Mouse (Mus musculus) liver, embryonic 15.5 days (tissue): ENCODE measurements around the gene Frzb. TPM values are rescaled to one million over a fixed set of nuclear protein-coding genes. Genes with fewer than 3 reads are reported as not detected.

Experiments
- ATAC-seq: fragments of 200-750 bp; cut with Nextera tagmentation; 2 replicates; pipeline ENCODE4 v1.8.0; 2017; ENCODE audit warnings: moderate number of reproducible peaks, mild to moderate bottlenecking, moderate library complexity; ENCODE audit not compliant: insufficient read depth
- H3K27ac ChIP-seq: fragments of 300-500 bp; sonication (generic); replicated peaks from 2 replicates; pipeline ENCODE4 v1.5.1; 2015; ENCODE audit warnings: mild to moderate bottlenecking, inconsistent platforms
- H3K27me3 ChIP-seq: fragments of 300-500 bp; sonication (generic); 2 replicates; pipeline ENCODE4 v1.6.1; 2015; ENCODE audit warnings: mild to moderate bottlenecking, inconsistent platforms
- H3K36me3 ChIP-seq: fragments of 300-500 bp; sonication (generic); replicated peaks from 2 replicates; pipeline ENCODE4 v1.6.1; 2015; ENCODE audit warnings: moderate library complexity, mild to moderate bottlenecking, inconsistent platforms
- H3K4me1 ChIP-seq: fragments of 300-500 bp; sonication (generic); replicated peaks from 2 replicates; pipeline ENCODE4 v1.6.1; 2015; ENCODE audit warnings: inconsistent platforms
- H3K4me2 ChIP-seq: fragments of 300-500 bp; sonication (generic); 2 replicates; pipeline ENCODE4 v1.6.1; 2015; ENCODE audit warnings: moderate library complexity, mild to moderate bottlenecking, inconsistent platforms
- H3K4me3 ChIP-seq: fragments of 300-500 bp; sonication (generic); replicated peaks from 2 replicates; pipeline ENCODE4 v1.5.1; 2015; ENCODE audit warnings: mild to moderate bottlenecking, inconsistent platforms
- H3K9ac ChIP-seq: fragments of 300-500 bp; sonication (generic); 2 replicates; pipeline ENCODE4 v1.6.1; 2015; ENCODE audit warnings: moderate library complexity, mild to moderate bottlenecking, inconsistent platforms
- H3K9me3 ChIP-seq: fragments of 300-500 bp; sonication (generic); replicated peaks from 2 replicates; pipeline ENCODE4 v1.6.1; 2016; ENCODE audit warnings: inconsistent platforms
- WGBS: fragments of 180-500 bp; shearing (Covaris S2); methylation state at CpG from one replicate; pipeline ENCODE4 v1.1.7; 2015; ENCODE audit warnings: mixed read lengths; ENCODE audit not compliant: insufficient replicate concordance; 5-methylcytosine and 5-hydroxymethylcytosine counted together
- polyA plus RNA-seq: library from polyadenylated mRNA; unstranded; fragments of >200 nt; fragmentation: Nextera tagmentation; extraction: Ambion mirVana; gene quantifications from 2 replicates; pipeline ENCODE4 v1.2.1, GENCODE M21; 2015

Gene Frzb
- polyA plus RNA-seq, 1 experiment from 2014 or later = 0.97 TPM

GRCm38 (mm10) chr2:80445491-80445890, 1.9 kb downstream of the Frzb start:
- Histone ChIP-seq H3K4me3 (no peak overlapping the region), H3K27ac (no peak overlapping the region), H3K36me3 (no peaks in the 10 kb centered on the region), H3K27me3 (peaks cover 61% of the 10 kb centered on the region), H3K4me2 (no peak overlapping the region), H3K9ac (no peak overlapping the region), H3K9me3 (no peaks in the 10 kb centered on the region), H3K4me1 (peaks cover 7% of the 10 kb centered on the region; the same call in 1 of the 2 replicates)
- no peak for ATAC-seq
- WGBS = 46% methylated on average over 10 of the region's 10 CpGs

- Histone ChIP-seq H3K27ac (no peak overlapping the region), H3K9me3 (no peaks in the 10 kb centered on the region), H3K4me3 (no peak overlapping the region), H3K4me1 (peaks cover 7% of the 10 kb centered on the region; the same call in 1 of the 2 replicates), H3K4me2 (no peak overlapping the region), H3K9ac (no peak overlapping the region), H3K36me3 (no peaks in the 10 kb centered on the region), H3K27me3 (peaks cover 55% of the 10 kb centered on the region)
- 65% methylated on average over 14 of the region's 14 CpGs for WGBS
- ATAC-seq = no peak
These were observed 2.7 kb downstream of the Frzb start for GRCm38 (mm10) chr2:80444418-80445365.

GRCm38 (mm10) chr2:80443962-80444361, 3.5 kb downstream of the Frzb start:
- Histone ChIP-seq H3K9ac (no peak overlapping the region), H3K4me3 (no peak overlapping the region), H3K9me3 (no peaks in the 10 kb centered on the region), H3K36me3 (no peaks in the 10 kb centered on the region), H3K4me2 (no peak overlapping the region), H3K27me3 (peaks cover 50% of the 10 kb centered on the region), H3K4me1 (peaks cover 7% of the 10 kb centered on the region; the same call in 1 of the 2 replicates), H3K27ac (no peak overlapping the region)
- no peak for ATAC-seq
- 76% methylated on average over 2 of the region's 2 CpGs for WGBS

- H3K4me2 ChIP-seq = no peak overlapping the region
- no peak overlapping the region for H3K27ac ChIP-seq
- no peak overlapping the region for H3K9ac ChIP-seq
- WGBS = 78% methylated on average over 3 of the region's 3 CpGs
- H3K36me3 ChIP-seq = no peaks in the 10 kb centered on the region
- H3K4me3 ChIP-seq = no peak overlapping the region
- H3K9me3 ChIP-seq = no peaks in the 10 kb centered on the region
- ATAC-seq = no peak
- H3K4me1 ChIP-seq = peaks cover 2% of the 10 kb centered on the region; the same call in 1 of the 2 replicates
- peaks cover 25% of the 10 kb centered on the region for H3K27me3 ChIP-seq
These were observed 6.0 kb downstream of the Frzb start for GRCm38 (mm10) chr2:80441386-80441785.

GRCm38 (mm10) chr2:80438854-80439253, 8.6 kb downstream of the Frzb start:
- 61% methylated on average over 3 of the region's 3 CpGs for WGBS
- Histone ChIP-seq H3K9me3 (no peaks in the 10 kb centered on the region), H3K4me1 (no peaks in the 10 kb centered on the region), H3K9ac (no peak overlapping the region), H3K4me2 (no peak overlapping the region), H3K36me3 (no peaks in the 10 kb centered on the region), H3K27me3 (no peaks in the 10 kb centered on the region), H3K27ac (no peak overlapping the region), H3K4me3 (no peak overlapping the region)
- ATAC-seq = no peak

- Histone ChIP-seq H3K4me2 (no peak overlapping the region), H3K27me3 (no peaks in the 10 kb centered on the region), H3K27ac (no peak overlapping the region), H3K36me3 (no peaks in the 10 kb centered on the region), H3K4me3 (no peak overlapping the region), H3K4me1 (no peaks in the 10 kb centered on the region), H3K9ac (no peak overlapping the region), H3K9me3 (no peaks in the 10 kb centered on the region)
- 41% methylated on average over 2 of the region's 2 CpGs for WGBS
- ATAC-seq = no peak
These were observed 10.0 kb downstream of the Frzb start for GRCm38 (mm10) chr2:80437401-80437800.

- Histone ChIP-seq H3K4me1 (no peaks in the 10 kb centered on the region), H3K27me3 (no peaks in the 10 kb centered on the region), H3K27ac (no peak overlapping the region), H3K4me3 (no peak overlapping the region), H3K9ac (no peak overlapping the region), H3K9me3 (no peaks in the 10 kb centered on the region), H3K36me3 (no peaks in the 10 kb centered on the region), H3K4me2 (no peak overlapping the region)
- WGBS = 45% methylated on average over 11 of the region's 11 CpGs
- no peak for ATAC-seq
These were observed 12.4 kb downstream of the Frzb start for GRCm38 (mm10) chr2:80434783-80435572.

- H3K9ac ChIP-seq = no peak overlapping the region
- H3K36me3 ChIP-seq = no peaks in the 10 kb centered on the region
- no peak overlapping the region for H3K27ac ChIP-seq
- H3K9me3 ChIP-seq = no peaks in the 10 kb centered on the region
- no peaks in the 10 kb centered on the region for H3K27me3 ChIP-seq
- no peak for ATAC-seq
- WGBS = 61% methylated on average over 6 of the region's 6 CpGs
- no peak overlapping the region for H3K4me3 ChIP-seq
- no peak overlapping the region for H3K4me2 ChIP-seq
- no peaks in the 10 kb centered on the region for H3K4me1 ChIP-seq
These were observed 14.1 kb downstream of the Frzb start for GRCm38 (mm10) chr2:80433254-80433876.

- no peaks in the 10 kb centered on the region for H3K36me3 ChIP-seq
- ATAC-seq = no peak
- H3K9ac ChIP-seq = no peak overlapping the region
- H3K27me3 ChIP-seq = no peaks in the 10 kb centered on the region
- H3K9me3 ChIP-seq = no peaks in the 10 kb centered on the region
- no peak overlapping the region for H3K27ac ChIP-seq
- no peak overlapping the region for H3K4me2 ChIP-seq
- 22% methylated on average over 1 of the region's 1 CpGs for WGBS
- no peaks in the 10 kb centered on the region for H3K4me1 ChIP-seq
- no peak overlapping the region for H3K4me3 ChIP-seq
These were observed 16.9 kb downstream of the Frzb start for GRCm38 (mm10) chr2:80430357-80431053.

- H3K27ac ChIP-seq = no peak overlapping the region
- H3K27me3 ChIP-seq = no peaks in the 10 kb centered on the region
- H3K4me2 ChIP-seq = no peak overlapping the region
- no peak overlapping the region for H3K4me3 ChIP-seq
- WGBS = 65% methylated on average over 5 of the region's 5 CpGs
- no peak for ATAC-seq
- H3K9me3 ChIP-seq = no peaks in the 10 kb centered on the region
- no peaks in the 10 kb centered on the region for H3K36me3 ChIP-seq
- H3K9ac ChIP-seq = no peak overlapping the region
- H3K4me1 ChIP-seq = no peaks in the 10 kb centered on the region
These were observed 24.3 kb downstream of the Frzb start for GRCm38 (mm10) chr2:80423116-80423515.
